Mouse (Mus musculus) spleen, adult 2 months (tissue): ENCODE measurements around the gene Epgn.

Source experiments
- CTCF ChIP-seq: fragments of 200-500 bp; IDR thresholded peaks from 2 replicates; pipeline ENCODE4 v1.5.1; 2011; ENCODE audit warnings: mild to moderate bottlenecking, inconsistent platforms; ENCODE audit not compliant: insufficient read depth, insufficient read length, insufficient replicate concordance; ENCODE audit errors: extremely low read depth
- POLR2A ChIP-seq: fragments of 200-500 bp; IDR thresholded peaks from 2 replicates; pipeline ENCODE4 v1.6.1; 2011; ENCODE audit warnings: low read depth, low read length, inconsistent platforms

DNA sequence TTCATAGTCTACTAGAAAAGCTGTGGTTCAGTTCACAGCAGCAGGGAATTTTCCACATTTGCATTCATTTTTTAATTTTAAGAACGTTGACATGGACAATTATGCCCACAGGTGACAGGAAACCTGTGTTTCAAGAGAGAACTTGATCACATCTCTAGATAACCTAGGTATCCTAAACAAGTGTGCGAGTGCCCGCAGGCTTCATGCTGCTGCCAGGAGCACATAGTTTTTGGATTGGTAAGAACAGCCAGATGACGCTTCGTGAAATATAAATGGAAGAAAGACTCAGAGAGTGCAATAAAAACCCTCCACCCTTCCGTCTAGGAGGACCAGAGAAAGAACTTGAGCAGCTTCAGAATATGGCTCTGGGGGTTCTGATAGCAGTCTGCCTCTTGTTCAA lies at the start of gene Epgn:
- TF ChIP-seq CTCF (no peak), POLR2A (no peak)
